Mouse (Mus musculus): Measurements from ENCODE around the gene Shtn1.

The Shtn1 gene

GRCm38 (mm10) chr19:59052053-59052452 is 23.8 kb downstream of the Shtn1 start:
- no peak for DNase-seq (ENCODE audit: low read depth, low spot score)

GRCm38 (mm10) chr19:59051622-59052021 is 24.3 kb downstream of the Shtn1 start:
- DNase-seq (ENCODE audit: low read depth, low spot score), result no peak

- no peak for DNase-seq (ENCODE audit: low read depth, low spot score)
Observed at GRCm38 (mm10) chr19:59048852-59049251, 27.0 kb downstream of the Shtn1 start.

GRCm38 (mm10) chr19:59047511-59047910 is 28.4 kb downstream of the Shtn1 start:
- no peak for DNase-seq (ENCODE audit: low read depth, low spot score)

- DNase-seq (ENCODE audit: low read depth, low spot score), result no peak
Observed at GRCm38 (mm10) chr19:59041086-59041485, 34.8 kb downstream of the Shtn1 start.

DNA sequence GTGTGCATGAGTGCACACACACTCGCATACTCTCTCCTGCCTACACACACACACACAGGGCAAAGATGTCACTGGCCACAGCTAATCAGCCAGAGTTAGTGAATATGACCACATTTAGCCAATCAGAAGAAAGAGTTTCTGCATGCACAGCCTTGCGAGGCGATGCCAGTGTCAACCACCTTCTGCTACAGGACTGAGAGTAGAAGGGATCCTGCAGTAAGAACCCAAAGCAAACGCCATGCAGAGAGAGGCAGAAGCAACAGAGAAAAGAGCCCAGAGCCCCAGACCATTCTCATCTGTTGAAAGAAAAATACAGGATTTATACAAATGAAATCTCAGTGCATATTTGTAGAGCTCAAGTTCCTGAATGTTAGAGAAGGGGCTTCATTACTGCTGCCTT is 37.1 kb downstream of the Shtn1 start:
- DNase-seq (ENCODE audit: low read depth, low spot score), result no peak

- no peak for DNase-seq (ENCODE audit: low read depth, low spot score)
Observed at GRCm38 (mm10) chr19:59036811-59037210, 39.1 kb downstream of the Shtn1 start.

DNA sequence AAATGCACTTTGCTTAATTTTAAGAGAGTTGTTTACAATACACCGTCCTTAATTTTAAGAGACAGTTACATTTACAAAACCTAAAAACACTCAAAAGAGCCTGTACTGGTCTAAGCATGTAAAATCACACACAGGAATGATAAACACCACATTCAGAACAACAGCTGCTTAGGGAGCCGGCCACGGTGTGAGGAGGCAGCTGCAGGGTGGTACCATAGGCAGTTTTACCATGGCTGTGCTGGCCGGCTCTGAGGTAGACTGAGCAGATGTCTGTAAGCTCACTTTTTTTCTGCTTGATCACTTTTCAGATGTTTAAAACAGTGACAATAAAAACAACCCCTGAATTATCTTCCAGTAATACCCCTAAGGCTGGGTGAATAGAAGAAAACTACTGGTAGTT is 42.7 kb downstream of the Shtn1 start:
- no peak for DNase-seq (ENCODE audit: low read depth, low spot score)

GRCm38 (mm10) chr19:59030221-59030620 is 45.7 kb downstream of the Shtn1 start:
- DNase-seq (ENCODE audit: low read depth, low spot score), result no peak

DNA sequence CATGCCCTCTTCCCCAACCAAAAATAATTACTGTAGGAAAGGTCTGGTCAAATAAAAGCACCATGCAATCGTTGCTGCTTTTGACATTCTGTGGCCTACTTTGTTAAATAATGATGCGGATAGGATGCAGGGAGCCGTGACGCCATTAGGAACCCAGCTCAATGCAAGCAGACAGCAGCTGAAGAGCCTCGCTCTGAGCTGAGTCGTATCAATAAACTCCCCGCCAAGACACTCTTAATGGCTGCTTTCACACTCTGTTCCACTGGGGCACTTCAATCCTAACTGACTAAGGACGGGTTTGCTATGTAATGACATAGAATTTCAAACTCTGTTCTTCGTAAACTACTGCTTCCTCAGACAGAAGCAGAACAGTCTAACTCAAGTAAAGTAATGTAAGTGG is 46.9 kb downstream of the Shtn1 start:
- DNase-seq (ENCODE audit: low read depth, low spot score), result no peak

DNA sequence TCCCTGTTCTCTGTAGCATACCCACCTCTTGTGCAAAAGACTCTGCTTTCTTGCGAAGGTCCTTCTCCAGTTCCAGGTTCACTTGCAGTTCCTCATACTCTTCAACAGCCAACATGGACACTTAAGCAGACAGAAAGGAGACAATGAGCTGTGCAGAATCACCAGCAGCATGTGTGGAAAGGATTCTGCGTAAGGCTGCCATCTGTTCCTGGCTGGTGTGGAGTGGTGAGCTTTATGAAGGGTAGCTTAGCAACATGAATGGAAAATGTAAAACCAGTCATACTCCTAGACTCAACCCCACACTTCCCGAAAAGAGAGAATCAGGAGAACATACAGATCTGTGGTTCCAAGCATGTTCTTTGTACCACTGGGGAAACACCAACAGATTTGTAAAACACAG is 47.8 kb downstream of the Shtn1 start:
- no peak for DNase-seq (ENCODE audit: low read depth, low spot score)

- DNase-seq (ENCODE audit: low read depth, low spot score), result no peak
Observed at GRCm38 (mm10) chr19:59023876-59024275, 52.0 kb downstream of the Shtn1 start.

DNA sequence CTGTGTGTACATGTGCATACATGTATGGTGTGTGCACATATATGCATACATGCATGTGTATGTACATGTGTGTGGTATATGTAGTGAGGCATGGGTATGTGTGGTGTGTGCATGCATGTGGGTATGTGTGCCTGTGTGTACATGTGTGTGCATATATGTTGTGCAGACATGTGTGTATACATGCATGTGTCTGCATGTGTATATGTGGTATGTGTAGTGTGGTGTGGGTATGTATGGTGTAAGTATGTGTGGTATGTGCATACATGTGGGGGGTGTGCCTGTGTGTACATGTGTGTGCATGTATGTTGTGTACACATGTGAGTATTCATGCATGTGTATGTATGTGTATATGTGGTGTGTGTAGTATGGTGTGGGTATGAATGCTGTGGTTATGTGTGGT is 54.3 kb downstream of the Shtn1 start:
- DNase-seq (ENCODE audit: low read depth, low spot score), result no peak

DNA sequence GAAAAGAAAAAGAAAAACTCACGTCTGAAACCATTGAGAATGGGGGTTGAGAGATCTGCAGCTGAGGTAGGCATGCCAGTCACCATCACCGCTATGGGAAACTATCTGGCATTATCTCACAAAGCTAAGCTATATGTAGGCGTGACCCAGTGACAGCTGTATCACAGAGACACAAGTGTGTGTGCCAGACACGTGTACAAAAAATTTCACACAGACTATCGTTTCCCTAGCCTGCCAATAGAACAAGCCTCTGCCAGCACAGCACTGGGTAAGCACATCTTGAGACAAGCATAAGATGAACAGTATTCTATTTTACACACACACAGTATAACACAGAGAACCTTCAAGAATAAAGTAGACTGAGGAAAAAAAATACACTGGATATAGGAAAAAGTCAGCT is 65.1 kb downstream of the Shtn1 start:
- no peak for DNase-seq (ENCODE audit: low read depth, low spot score)

- DNase-seq (ENCODE audit: low read depth, low spot score), result no peak
Observed at GRCm38 (mm10) chr19:59006577-59007340, 69.1 kb downstream of the Shtn1 start.

GRCm38 (mm10) chr19:59002827-59003226 is 73.1 kb downstream of the Shtn1 start:
- no peak for DNase-seq (ENCODE audit: low read depth, low spot score)

GRCm38 (mm10) chr19:58981571-58981970 is 94.3 kb downstream of the Shtn1 start:
- no peak for DNase-seq (ENCODE audit: low read depth, low spot score)

DNA sequence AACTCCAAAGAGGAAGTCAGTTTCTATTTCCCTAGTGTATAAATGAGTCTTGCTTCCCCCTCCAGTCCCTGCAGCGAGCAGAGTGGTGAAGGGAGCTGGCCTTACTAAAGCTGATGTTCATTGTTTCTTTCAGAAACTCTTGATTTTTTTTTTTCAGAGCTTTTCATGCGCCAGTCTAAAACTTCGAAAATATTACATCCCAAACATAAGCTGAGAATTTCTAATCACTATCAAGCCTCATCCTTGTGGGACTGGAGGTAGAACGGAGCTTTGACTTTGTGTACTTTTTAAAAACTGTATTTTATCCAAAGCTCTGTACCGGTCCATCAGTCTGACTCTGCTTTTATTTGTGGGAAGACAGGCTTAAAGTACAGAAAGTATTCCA is 95.9 kb downstream of the Shtn1 start:
- DNase-seq (ENCODE audit: low read depth, low spot score), result no peak

DNA sequence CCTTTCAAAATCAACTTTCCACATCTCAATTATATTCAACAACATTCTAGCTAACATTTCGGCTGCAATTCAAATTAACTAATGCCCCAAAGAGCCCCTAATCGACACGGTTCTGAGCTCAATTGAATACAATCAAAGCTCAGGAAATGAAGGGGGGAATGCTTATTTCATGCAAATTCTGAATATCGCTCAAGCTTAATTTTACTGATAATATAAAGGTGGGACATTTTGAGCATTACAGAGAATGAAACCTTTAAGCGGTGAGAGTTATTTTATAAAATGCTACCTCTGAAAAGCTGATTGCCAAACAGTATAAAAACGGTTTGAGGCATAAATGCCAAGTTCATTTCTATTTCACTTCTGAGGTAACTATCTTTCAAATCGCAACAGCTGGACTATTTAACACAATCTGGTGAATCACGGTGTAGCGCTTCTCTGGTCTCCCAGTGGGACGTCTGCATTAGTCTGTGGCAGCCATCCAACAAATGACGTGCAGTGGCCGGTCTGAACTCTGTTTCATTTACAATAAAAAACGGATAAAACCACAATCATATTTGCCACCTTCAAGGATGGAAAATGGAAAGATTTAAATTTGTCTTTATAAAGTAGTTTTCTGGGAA is 96.4 kb downstream of the Shtn1 start:
- no peak for DNase-seq (ENCODE audit: low read depth, low spot score)

GRCm38 (mm10) chr19:58978401-58979171 is 97.3 kb downstream of the Shtn1 start:
- no peak for DNase-seq (ENCODE audit: low read depth, low spot score)

DNA sequence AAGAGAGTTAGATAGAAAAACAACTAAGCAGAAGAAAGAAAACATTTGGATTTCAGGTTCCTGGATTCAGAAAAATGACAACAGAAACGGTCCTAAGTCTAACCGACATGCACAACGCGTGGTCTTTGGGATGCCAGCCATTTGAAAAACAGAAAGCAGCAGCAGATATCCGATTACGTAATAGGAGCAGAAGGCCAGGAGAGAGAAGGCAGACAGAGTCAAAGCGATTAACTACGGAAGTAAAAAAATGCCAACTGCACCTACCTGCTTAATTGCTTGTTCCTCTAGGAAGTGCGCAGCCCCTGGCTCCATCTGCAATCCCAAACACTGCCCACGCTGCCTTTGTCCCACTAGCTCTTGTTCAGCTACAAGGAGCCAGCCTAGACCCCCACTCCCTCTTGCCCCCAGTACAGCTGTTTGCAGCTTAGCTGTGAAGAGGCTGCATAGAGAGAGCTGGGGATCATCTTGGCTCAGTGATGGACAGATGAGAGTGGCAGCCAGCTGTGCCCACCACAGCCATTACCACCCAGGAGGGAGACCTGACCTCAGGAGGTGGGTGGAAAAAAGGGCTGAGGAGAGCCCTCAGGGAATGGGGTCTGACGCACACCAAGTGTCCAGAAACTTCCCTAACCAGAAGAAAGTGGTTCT is 100.6 kb downstream of the Shtn1 start:
- no peak for DNase-seq (ENCODE audit: low read depth, low spot score)

DNA sequence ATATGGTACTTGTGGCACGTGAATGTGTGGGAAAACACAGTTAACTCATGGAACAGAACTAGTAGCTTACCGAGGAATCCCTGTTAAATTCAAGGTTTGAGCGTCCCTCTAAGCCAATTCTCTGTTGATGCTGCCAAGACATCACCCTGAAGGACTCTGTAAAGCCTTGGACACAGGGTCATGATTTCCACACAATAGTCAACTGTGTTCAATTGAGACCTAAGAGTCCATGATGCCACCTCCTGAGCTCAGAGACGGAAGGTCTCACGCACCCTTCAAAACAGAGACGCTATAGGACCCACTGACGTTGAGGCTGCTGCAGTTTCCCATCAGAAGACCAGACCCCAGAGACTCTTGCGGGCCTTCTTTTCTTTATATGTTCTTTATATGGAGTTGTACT is 101.8 kb downstream of the Shtn1 start:
- no peak for DNase-seq (ENCODE audit: low read depth, low spot score)

All from embryo, embryonic 11.5 days (tissue).